Mouse (Mus musculus) spleen, adult 2 months (tissue): ENCODE measurements around the gene Zdhhc5. TPM values are rescaled to one million over a fixed set of nuclear protein-coding genes. Genes with fewer than 3 reads are reported as not detected.

ENCODE experiments used
- DNase-seq, 2 experiments: peaks; one replicate each; pipeline versions ENCODE4 v3.0.0 to v3.0.0-alpha.2; 2012 to 2021; ENCODE audit warnings: low spot score in 2 of 2, low read depth in 1 of 2
- H3K27ac ChIP-seq: fragments of 200-500 bp; 2 replicates; pipeline ENCODE4 v1.5.1; 2012; ENCODE audit warnings: low read length, inconsistent platforms; ENCODE audit not compliant: insufficient read depth
- H3K27me3 ChIP-seq: fragments of 200-500 bp; 2 replicates; pipeline ENCODE4 v1.6.1; 2012; ENCODE audit warnings: mild to moderate bottlenecking, moderate library complexity, low read length, inconsistent platforms; ENCODE audit not compliant: control insufficient read depth, insufficient read depth
- H3K36me3 ChIP-seq: fragments of 200-500 bp; 2 replicates; pipeline ENCODE4 v1.6.1; 2012; ENCODE audit warnings: mild to moderate bottlenecking, low read length, inconsistent platforms; ENCODE audit not compliant: control insufficient read depth, insufficient read depth
- H3K4me1 ChIP-seq: fragments of 200-500 bp; 2 replicates; pipeline ENCODE4 v1.6.1; 2011; ENCODE audit warnings: inconsistent platforms; ENCODE audit not compliant: control insufficient read depth, insufficient read depth, insufficient read length
- H3K4me3 ChIP-seq: fragments of 200-500 bp; 2 replicates; pipeline ENCODE4 v1.5.1; 2011; ENCODE audit warnings: mild to moderate bottlenecking, inconsistent platforms; ENCODE audit not compliant: insufficient read depth, insufficient read length; ENCODE audit errors: extremely low read depth
- CTCF ChIP-seq: fragments of 200-500 bp; IDR thresholded peaks from 2 replicates; pipeline ENCODE4 v1.5.1; 2011; ENCODE audit warnings: mild to moderate bottlenecking, inconsistent platforms; ENCODE audit not compliant: insufficient read depth, insufficient read length, insufficient replicate concordance; ENCODE audit errors: extremely low read depth
- POLR2A ChIP-seq: fragments of 200-500 bp; IDR thresholded peaks from 2 replicates; pipeline ENCODE4 v1.6.1; 2011; ENCODE audit warnings: low read depth, low read length, inconsistent platforms
- WGBS: fragments of 180-500 bp; shearing (Covaris S2); methylation state at CpG from one replicate; pipeline ENCODE4 v1.1.7; 2018; 5-methylcytosine and 5-hydroxymethylcytosine counted together
- polyA plus RNA-seq: library from polyadenylated mRNA; depleted of rRNA; stranded (reverse); fragments of >200 nt; gene quantifications from 2 replicates; pipeline ENCODE4 v1.2.3, GENCODE M21; 2012

The Zdhhc5 gene
- polyA plus RNA-seq, 1 experiment, result 24.2 TPM

GRCm38 (mm10) chr2:84695007-84695695, 19.8 kb downstream of the Zdhhc5 start:
- 96% methylated on average over 5 of the region's 5 CpGs for WGBS
- H3K4me1 ChIP-seq, result no peaks in the 10 kb centered on the region

DNA sequence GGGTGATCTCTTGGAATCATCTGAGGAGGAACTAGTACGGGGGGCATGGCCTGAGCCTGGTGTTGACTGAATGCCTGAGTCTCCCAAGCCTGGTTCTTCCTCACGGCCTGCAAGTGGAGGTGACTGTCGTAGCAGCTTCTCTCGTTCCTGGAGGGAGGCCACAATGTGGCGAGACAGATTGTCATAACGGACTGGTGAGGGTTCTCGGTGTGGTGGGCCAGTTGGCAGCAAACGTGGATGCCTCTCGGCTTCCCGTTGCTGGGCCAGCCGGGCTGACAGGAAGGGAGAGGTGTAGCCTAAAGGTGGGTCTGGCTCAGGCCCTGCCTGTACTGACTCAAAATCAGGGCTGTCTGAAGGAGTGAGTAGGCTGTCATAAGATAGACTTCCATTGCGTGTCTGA, 24.9 kb downstream of the Zdhhc5 start:
- DNase-seq, result no peak
- H3K4me1 ChIP-seq, result no peaks in the 10 kb centered on the region
- H3K27me3 ChIP-seq, result no peaks in the 10 kb centered on the region
- no peak overlapping the region for H3K4me3 ChIP-seq
- peaks cover 48% of the 10 kb centered on the region for H3K36me3 ChIP-seq
- TF ChIP-seq POLR2A, result no peak
- no peak for TF ChIP-seq CTCF
- WGBS, result 97% methylated on average over 12 of the region's 12 CpGs
- no peak overlapping the region for H3K27ac ChIP-seq

More at GRCm38 (mm10) chr2:84695007-84695695, 19.8 kb downstream of the Zdhhc5 start:
- peaks cover 27% of the 10 kb centered on the region for H3K36me3 ChIP-seq
- no peak overlapping the region for H3K27ac ChIP-seq
- no peak for DNase-seq
- TF ChIP-seq CTCF (no peak), POLR2A (no peak)
- no peaks in the 10 kb centered on the region for H3K27me3 ChIP-seq
- no peak overlapping the region for H3K4me3 ChIP-seq

- no peak for TF ChIP-seq POLR2A
- no peak for TF ChIP-seq CTCF
- Histone ChIP-seq H3K4me3 (no peak overlapping the region), H3K27me3 (no peaks in the 10 kb centered on the region), H3K27ac (no peak overlapping the region), H3K36me3 (peaks cover 42% of the 10 kb centered on the region), H3K4me1 (no peaks in the 10 kb centered on the region)
- DNase-seq, result no peak
- 78% methylated on average over 2 of the region's 2 CpGs for WGBS
Measured at GRCm38 (mm10) chr2:84688080-84688844, 26.7 kb downstream of the Zdhhc5 start.

DNA sequence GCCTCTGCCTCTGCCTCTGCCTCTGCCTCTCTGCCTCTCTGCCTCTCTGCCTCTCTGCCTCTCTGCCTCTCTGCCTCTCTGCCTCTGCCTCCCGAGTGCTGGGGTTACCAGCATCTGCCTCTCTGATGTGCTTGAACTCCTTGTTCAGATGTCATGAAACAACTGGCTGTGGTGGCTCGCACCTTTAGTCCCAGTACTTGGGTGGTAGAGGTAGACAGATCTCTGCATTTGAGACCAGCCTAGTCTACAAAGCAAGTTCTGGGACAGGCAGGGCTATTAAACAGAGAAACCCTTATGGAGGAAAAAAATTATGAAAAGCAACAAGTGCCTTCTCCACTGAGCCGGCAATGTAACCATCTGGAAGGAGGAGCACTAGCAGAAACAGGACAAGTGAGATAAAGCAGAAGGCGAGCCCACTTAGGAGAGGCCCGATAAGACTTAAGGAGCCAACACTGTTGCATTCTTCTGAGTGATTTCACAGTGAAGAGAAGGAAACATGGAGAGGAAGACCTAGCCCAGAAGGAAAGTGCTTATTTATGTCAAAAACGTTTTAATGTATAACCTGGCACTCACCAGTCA, 32.3 kb downstream of the Zdhhc5 start:
- Histone ChIP-seq H3K4me1 (no peaks in the 10 kb centered on the region), H3K27ac (peak overlapping the region; percentile 32; the same call in 1 of the 2 replicates), H3K36me3 (peaks cover 14% of the 10 kb centered on the region), H3K27me3 (no peaks in the 10 kb centered on the region), H3K4me3 (no peak overlapping the region)
- no peak for TF ChIP-seq POLR2A
- no peak for TF ChIP-seq CTCF
- 73% methylated on average over 6 of the region's 6 CpGs for WGBS
- DNase-seq, result no peak

GRCm38 (mm10) chr2:84679016-84679415, 36.0 kb downstream of the Zdhhc5 start, which contains the start of gene Tmx2:
TSS of gene Tmx2 (minus strand) at chr2:84679140.
- Histone ChIP-seq H3K36me3 (peaks cover 7% of the 10 kb centered on the region), H3K27me3 (no peaks in the 10 kb centered on the region), H3K27ac (peak within 1 kb of the TSS; percentile 27; the same call in 1 of the 2 replicates), H3K4me1 (no peaks in the 10 kb centered on the region; the same call in 1 of the 2 replicates), H3K4me3 (peak within 1 kb of the TSS; percentile 86)
- TF ChIP-seq POLR2A, result no peak
- TF ChIP-seq CTCF, result no peak
- no peak for DNase-seq
- 19% methylated on average over 8 of the region's 8 CpGs for WGBS

DNA sequence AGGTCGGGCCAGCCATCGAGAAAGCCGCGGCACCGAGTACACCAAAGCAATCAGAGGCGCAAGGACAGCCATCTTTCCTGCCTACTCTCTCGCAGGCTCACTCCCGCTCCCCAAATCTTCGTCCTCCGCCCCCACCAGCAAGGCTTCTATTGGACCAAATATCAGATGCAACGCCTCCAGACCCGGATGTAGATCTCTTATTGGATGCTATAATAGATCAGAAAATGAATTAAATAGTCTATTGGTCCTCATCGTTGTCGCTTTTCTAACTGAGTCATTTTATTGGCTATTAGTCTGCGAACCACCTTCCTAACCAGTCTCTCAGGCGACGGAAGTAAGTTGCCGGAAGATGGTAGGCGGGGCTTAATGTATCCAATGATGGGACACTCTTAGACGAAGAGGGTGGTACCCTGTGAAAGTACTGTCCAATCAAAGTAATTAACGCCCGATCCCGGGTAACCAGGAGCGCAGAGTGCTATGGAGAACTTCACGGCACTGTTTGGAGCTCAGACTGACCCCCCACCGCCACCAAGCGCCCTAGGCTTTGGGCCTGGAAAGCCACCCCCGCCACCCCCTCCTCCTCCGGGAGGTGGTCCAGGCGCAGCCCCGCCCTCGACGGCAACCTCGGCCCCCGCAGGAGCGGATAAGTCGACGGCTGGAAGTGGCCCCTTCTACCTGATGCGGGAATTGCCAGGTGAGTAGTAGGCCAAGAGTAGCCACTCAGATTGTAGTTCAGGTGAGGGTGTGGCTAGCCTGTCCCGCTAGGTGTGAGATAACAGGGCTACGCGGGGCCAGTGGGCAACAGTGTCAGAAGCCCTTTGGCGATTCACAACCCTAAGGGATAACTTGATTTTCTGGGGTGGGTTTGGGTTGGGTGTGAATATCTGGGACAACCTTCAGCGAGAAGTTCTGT, 36.8 kb downstream of the Zdhhc5 start, which contains the start of the genes Gm28635 and Med19:
Gm28635 (minus strand) TSS at position 74 of the 913 bp plus-strand sequence.
Med19 (plus strand) TSS at position 435 of the 913 bp plus-strand sequence.
- Histone ChIP-seq H3K27me3 (no peaks in the 10 kb centered on the region), H3K27ac (peak within 1 kb of the TSS; percentile 61), H3K4me3 (peak within 1 kb of the TSS; percentile 86), H3K4me1 (no peaks in the 10 kb centered on the region; the same call in 1 of the 2 replicates), H3K36me3 (peaks cover 10% of the 10 kb centered on the region)
- TF ChIP-seq POLR2A (0 out of 2 replicates have a peak, but pooled peaks have one; percentile 29), CTCF (no peak)
- DNase-seq, result peak; percentile 88 to 99
- under 1% methylated on average over 43 of the region's 44 CpGs for WGBS
